Mouse (Mus musculus) cerebellum, postnatal 10 days (tissue): ENCODE results near the gene Gm21775.
"Not testable (repeated sequence)": the region's sequence is repeated elsewhere in the genome, so short reads cannot be mapped to it uniquely, and the experiment has no call there.

Experiments
- DNase-seq, 2 experiments: peaks; one replicate each; pipeline ENCODE4 v3.0.0; 2021; ENCODE audit warnings: mixed read lengths in 2 of 2

The Gm21775 gene

DNA sequence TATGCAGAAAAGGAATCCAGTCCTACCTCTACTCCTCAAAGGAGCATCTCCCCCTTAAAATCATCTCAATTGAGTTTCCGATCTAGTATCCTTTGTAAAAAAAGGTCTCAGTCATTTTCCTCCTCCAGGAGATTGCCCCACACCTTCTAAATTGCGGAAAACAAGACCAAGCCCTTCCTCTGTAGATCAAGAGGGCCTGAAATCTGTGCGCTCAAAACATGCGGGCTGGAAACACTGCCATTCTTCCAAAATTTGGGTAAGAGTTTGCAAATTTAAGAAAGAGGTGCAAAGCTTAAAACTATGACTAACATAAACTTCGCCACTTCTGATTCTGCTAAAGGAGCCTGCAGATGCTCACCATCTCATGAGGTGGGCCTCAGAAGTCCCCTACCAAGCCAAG lies at the start of gene Gm21775:
Gene Gm21775, plus strand, starts transcription at position 301 of the 400 bp plus-strand sequence.
- not testable (repeated sequence) for DNase-seq

DNA sequence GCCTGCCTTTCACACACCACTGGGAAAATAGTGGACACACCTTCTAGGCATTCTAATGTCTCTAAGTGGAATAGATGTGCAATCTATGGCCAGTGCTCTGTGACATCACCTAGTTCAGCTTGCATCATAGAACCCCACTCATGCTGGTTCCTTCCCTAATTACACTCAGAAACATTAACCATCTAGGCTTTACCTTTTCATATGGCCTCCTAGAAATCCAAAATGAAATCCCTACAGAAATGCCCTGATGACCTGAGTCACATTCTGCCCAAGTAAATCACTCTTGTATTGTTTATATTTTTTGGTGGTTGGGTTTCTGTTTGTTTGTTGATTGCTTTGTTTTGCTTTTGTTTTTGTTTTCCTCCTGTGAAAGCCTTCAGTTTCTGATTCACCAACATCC lies 17.3 kb upstream of the Gm21775 start, which contains the start of gene Gm20737:
Gene Gm20737, minus strand, starts transcription at position 101 of the 400 bp plus-strand sequence.
- DNase-seq, result not testable (repeated sequence)
